Mouse (Mus musculus): Measurements from ENCODE around the gene Atp1b4.
"Not testable (repeated sequence)": the region's sequence is repeated elsewhere in the genome, so short reads cannot be mapped to it uniquely, and the experiment has no call there.

Gene Atp1b4

GRCm38 (mm10) chrX:38315884-38316283 is at the start of gene Atp1b4:
Gene Atp1b4, plus strand, starts transcription at chrX:38316184.
- no peak for DNase-seq

- DNase-seq = no peak
Observed at GRCm38 (mm10) chrX:38308597-38308996, 7.4 kb upstream of the Atp1b4 start.

GRCm38 (mm10) chrX:38311054-38311453 is 4.9 kb upstream of the Atp1b4 start:
- peak; percentile 13 for DNase-seq

GRCm38 (mm10) chrX:38312910-38313625 is 2.9 kb upstream of the Atp1b4 start:
- no peak for DNase-seq

- no peak for DNase-seq
Observed at GRCm38 (mm10) chrX:38313626-38314210, 2.3 kb upstream of the Atp1b4 start.

- no peak for DNase-seq
Observed at GRCm38 (mm10) chrX:38330695-38331406, 14.9 kb downstream of the Atp1b4 start.

GRCm38 (mm10) chrX:38334329-38335279 is 18.6 kb downstream of the Atp1b4 start:
- DNase-seq = peak; percentile 68

GRCm38 (mm10) chrX:38362016-38362415 is 46.0 kb downstream of the Atp1b4 start:
- no peak for DNase-seq

- peak; percentile 1 for DNase-seq
Observed at GRCm38 (mm10) chrX:38364621-38365020, 48.6 kb downstream of the Atp1b4 start.

- DNase-seq = not testable (repeated sequence)
Observed at GRCm38 (mm10) chrX:38373169-38373568, 57.2 kb downstream of the Atp1b4 start.

All from lung, postnatal 10 days (tissue).